Mouse (Mus musculus): ENCODE measurements around the gene Lrrc32.

The Lrrc32 gene

GRCm38 (mm10) chr7:98489131-98489530 lies at the start of gene Lrrc32:
Lrrc32 (plus strand) TSS chr7:98489283.
- DNase-seq (ENCODE audit: low read depth, low spot score): no peak

- DNase-seq (ENCODE audit: low read depth, low spot score): no peak
These were observed 49.1 kb upstream of the Lrrc32 start, which contains the start of gene Gucy2d for GRCm38 (mm10) chr7:98439956-98440466. Gucy2d (plus strand) TSS chr7:98440416.

GRCm38 (mm10) chr7:98446873-98447272 lies 42.2 kb upstream of the Lrrc32 start:
- no peak for DNase-seq (ENCODE audit: low read depth, low spot score)

- DNase-seq (ENCODE audit: low read depth, low spot score): peak; percentile 36
These were observed 41.3 kb upstream of the Lrrc32 start for GRCm38 (mm10) chr7:98447585-98448308.

- DNase-seq (ENCODE audit: low read depth, low spot score): no peak
These were observed 40.8 kb upstream of the Lrrc32 start for GRCm38 (mm10) chr7:98448309-98448630.

GRCm38 (mm10) chr7:98449696-98450095 lies 39.4 kb upstream of the Lrrc32 start:
- DNase-seq (ENCODE audit: low read depth, low spot score): no peak

GRCm38 (mm10) chr7:98454397-98455120 lies 34.5 kb upstream of the Lrrc32 start:
- no peak for DNase-seq (ENCODE audit: low read depth, low spot score)

GRCm38 (mm10) chr7:98460319-98460718 lies 28.8 kb upstream of the Lrrc32 start:
- no peak for DNase-seq (ENCODE audit: low read depth, low spot score)

GRCm38 (mm10) chr7:98469089-98469488 lies 20.0 kb upstream of the Lrrc32 start:
- no peak for DNase-seq (ENCODE audit: low read depth, low spot score)

- no peak for DNase-seq (ENCODE audit: low read depth, low spot score)
These were observed 16.6 kb upstream of the Lrrc32 start for GRCm38 (mm10) chr7:98472529-98472928.

- no peak for DNase-seq (ENCODE audit: low read depth, low spot score)
These were observed 14.5 kb upstream of the Lrrc32 start for GRCm38 (mm10) chr7:98474558-98474957.

GRCm38 (mm10) chr7:98477153-98477552 lies 11.9 kb upstream of the Lrrc32 start:
- no peak for DNase-seq (ENCODE audit: low read depth, low spot score)

GRCm38 (mm10) chr7:98480481-98480880 lies 8.6 kb upstream of the Lrrc32 start:
- no peak for DNase-seq (ENCODE audit: low read depth, low spot score)

- peak; percentile 29 for DNase-seq (ENCODE audit: low read depth, low spot score)
These were observed 7.9 kb upstream of the Lrrc32 start for GRCm38 (mm10) chr7:98481066-98481734.

- DNase-seq (ENCODE audit: low read depth, low spot score): no peak
These were observed 7.2 kb upstream of the Lrrc32 start for GRCm38 (mm10) chr7:98481861-98482260.

- DNase-seq (ENCODE audit: low read depth, low spot score): no peak
These were observed 6.4 kb upstream of the Lrrc32 start for GRCm38 (mm10) chr7:98482551-98483267.

- no peak for DNase-seq (ENCODE audit: low read depth, low spot score)
These were observed 5.8 kb upstream of the Lrrc32 start for GRCm38 (mm10) chr7:98483268-98483607.

- DNase-seq (ENCODE audit: low read depth, low spot score): no peak
These were observed 4.2 kb upstream of the Lrrc32 start for GRCm38 (mm10) chr7:98484878-98485277.

GRCm38 (mm10) chr7:98485508-98485907 lies 3.6 kb upstream of the Lrrc32 start:
- DNase-seq (ENCODE audit: low read depth, low spot score): no peak

GRCm38 (mm10) chr7:98486471-98486917 lies 2.6 kb upstream of the Lrrc32 start:
- no peak for DNase-seq (ENCODE audit: low read depth, low spot score)

- DNase-seq (ENCODE audit: low read depth, low spot score): no peak
These were observed 1.7 kb upstream of the Lrrc32 start for GRCm38 (mm10) chr7:98487202-98487980.

Measured in WW6 (cell line).